Comparison of ENCODE assay signal across 24 mouse cellular contexts in the genomic region with DNA sequence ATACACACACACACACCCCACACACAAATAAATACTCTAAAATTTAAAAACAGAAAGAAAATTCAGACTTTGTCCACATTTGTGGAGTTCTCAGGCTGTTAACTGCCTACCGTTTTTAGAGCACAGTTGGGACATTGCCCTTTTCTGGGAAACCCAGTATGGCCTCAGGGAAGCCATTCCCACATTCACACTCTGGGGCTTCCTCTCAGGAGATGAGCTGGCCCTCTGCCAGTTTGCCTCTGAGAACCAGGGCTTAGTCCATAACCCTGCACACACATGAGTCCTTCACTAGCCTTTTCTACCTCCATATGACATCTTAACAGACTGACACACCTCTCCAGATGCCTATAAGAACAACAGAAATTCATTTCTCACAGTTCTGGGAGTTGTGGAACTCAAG. TPM values are rescaled to one million over a fixed set of nuclear protein-coding genes. Genes with fewer than 3 reads are reported as not detected.
DNase-seq lines count a peak whose midpoint lies in the region; ATAC-seq and TF ChIP-seq lines count a peak whose summit lies in the region.
"Had no signal": no experiment of that assay in that cellular context is flagged by ENCODE, and none has a peak within 500 bp of the region (broad histone marks: within the 10 kb centered on the region; RNA-seq: fewer than 3 reads in every experiment).

No protein-coding gene starts in this region.

- H3K9ac ChIP-seq in heart, adult 2 months (ENCODE audit: low read depth, low read length) = no peak overlapping the region
- no peak overlapping the region for H3K9ac ChIP-seq in liver, embryonic 16.5 days (ENCODE audit: low read depth, low read length)
- H3K9ac ChIP-seq: forebrain, embryonic 13.5 days; heart, embryonic 15.5 days; hindbrain, embryonic 14.5 days had no signal

- no peaks in the 10 kb centered on the region for H3K27me3 ChIP-seq in heart, adult 2 months (ENCODE audit: control insufficient read depth, insufficient read depth, low read length)
- H3K27me3 ChIP-seq in liver, embryonic 16.5 days (ENCODE audit: control insufficient read depth, insufficient read depth, low read depth, low read length) = no peaks in the 10 kb centered on the region
- H3K27me3 ChIP-seq: CH12.LX; forebrain, embryonic 13.5 days; heart, embryonic 15.5 days; Patski had no signal

- intact Hi-C loops in heart, adult 2 months (cut with DNase I) = loop anchor here (5.0 kb wide), 1 partner anchor 41 kb away; no protein-coding TSS in a partner anchor

- H3K36me3 ChIP-seq in heart, adult 2 months (ENCODE audit: control insufficient read depth, insufficient read depth, low read length) = no peaks in the 10 kb centered on the region
- H3K36me3 ChIP-seq in liver, embryonic 16.5 days (ENCODE audit: control insufficient read depth, insufficient read depth) = no peaks in the 10 kb centered on the region

- no peaks in the 10 kb centered on the region; the same call in none of the 2 replicates for H3K4me1 ChIP-seq in heart, adult 2 months (ENCODE audit: control insufficient read depth, insufficient read depth, low read length)
- H3K4me1 ChIP-seq in liver, embryonic 16.5 days (ENCODE audit: control insufficient read depth, low read depth, low read length) = peaks cover 22% of the 10 kb centered on the region

- 0 out of 2 replicates have a peak, but pooled peaks cover 2% of the 10 kb centered on the region for H3K9me3 ChIP-seq in liver, embryonic 16.5 days (replicated peaks; ENCODE audit: control insufficient read depth, low read length)
- H3K9me3 ChIP-seq: embryonic facial prominence, embryonic 10.5 days; heart, embryonic 15.5 days; hindbrain, embryonic 10.5 days had no signal

- H3K27ac ChIP-seq in heart, adult 2 months = no peak overlapping the region
- H3K27ac ChIP-seq in liver, embryonic 16.5 days (ENCODE audit: low read length) = peak overlapping the region; percentile 45
- H3K27ac ChIP-seq: embryonic facial prominence, embryonic 10.5 days; forebrain, embryonic 13.5 days; gastrocnemius, adult 2 months; heart, embryonic 15.5 days; hindbrain, embryonic 10.5 days; hindbrain, embryonic 14.5 days had no signal

- ATAC-seq in liver, embryonic 16.5 days (ENCODE audit: low read depth) = no peak
- ATAC-seq: activated CD4-positive, CD25-positive, alpha-beta regulatory T cell, adult 4 months; forebrain, embryonic 13.5 days; Patski had no signal

- H3K4me3 ChIP-seq in heart, adult 2 months = no peak overlapping the region
- H3K4me3 ChIP-seq in liver, embryonic 16.5 days (ENCODE audit: low read depth, low read length) = no peak overlapping the region
- H3K4me3 ChIP-seq: embryonic facial prominence, embryonic 10.5 days; forebrain, embryonic 13.5 days; gastrocnemius, adult 2 months; heart, embryonic 15.5 days; hindbrain, embryonic 10.5 days had no signal

- TF ChIP-seq EP300 in heart, adult 2 months (IDR thresholded peaks at IDR 0.05; ENCODE audit: insufficient read depth, low read depth, low read length) = no peak

- WGBS in heart, adult 2 months = 20% methylated on average over 1 of the region's 1 CpGs
- WGBS in liver, embryonic 16.5 days (ENCODE audit: insufficient replicate concordance) = 40% methylated on average over 1 of the region's 1 CpGs

- H3K79me2 ChIP-seq in heart, adult 2 months (replicated peaks; ENCODE audit: control insufficient read depth, insufficient read depth, low read length) = no peaks in the 10 kb centered on the region

- no peak for TF ChIP-seq POLR2A in heart, adult 2 months (IDR thresholded peaks at IDR 0.05; ENCODE audit: insufficient read depth, low read depth, low read length)

- H3K4me2 ChIP-seq in liver, embryonic 16.5 days (ENCODE audit: low read depth, low read length) = no peak overlapping the region
- H3K4me2 ChIP-seq: forebrain, embryonic 13.5 days; heart, embryonic 11.5 days; heart, embryonic 15.5 days; hindbrain, embryonic 14.5 days had no signal

- no peak for TF ChIP-seq CTCF in heart, adult 2 months (IDR thresholded peaks at IDR 0.05)

- peak; percentile 28 for DNase-seq in heart, postnatal 4 days
- no peak for DNase-seq in heart, adult 2 months
- DNase-seq in kidney, postnatal 4 days = peak; percentile 31 to 41
- no peak for DNase-seq in kidney, adult 9 months
- DNase-seq in right cerebral cortex, postnatal 14 days = peak; percentile 25
- DNase-seq in right cerebral cortex, postnatal 10 days (ENCODE audit: low spot score in 2 of 2) = no peak
- DNase-seq: adrenal gland, postnatal 14 days; cerebellum, adult 11-12 months; cerebellum, adult 9-10 months; gastrocnemius, adult 2 months; heart, adult 18-20 months; heart, postnatal 14 days had no signal

RNA-seq across cellular contexts. Expression of a gene that starts 2.5 kb away (rescaled TPM):
- total RNA-seq in heart, postnatal 4 days (2021) = 10 to 100 TPM; 46.9 to 49.4 TPM
- total RNA-seq in heart, adult 2 months (2021) = 10 to 100 TPM; 50.2 to 57.5 TPM
- 52.4 and 99.9 TPM in 2 replicates for polyA plus RNA-seq in heart, adult 2 months (2012; rRNA removed)
- polyA plus RNA-seq in liver, embryonic 16.5 days (2015; fragmentation: Nextera tagmentation; extraction: Ambion mirVana) = 10.1 and 11.4 TPM in 2 replicates

RNA-seq across cellular contexts. Expression of a gene that starts 9.6 kb away (rescaled TPM):
- total RNA-seq in heart, postnatal 4 days (2021) = not detected
- not detected for total RNA-seq in heart, adult 2 months (2021)
- polyA plus RNA-seq in heart, adult 2 months (2012; rRNA removed) = not detected in 2 replicates
- not detected in 2 replicates for polyA plus RNA-seq in liver, embryonic 16.5 days (2015; fragmentation: Nextera tagmentation; extraction: Ambion mirVana)
- total RNA-seq: adrenal gland, adult 18-20 months; adrenal gland, postnatal 14 days; gastrocnemius, adult 2 months; gastrocnemius, postnatal 4 days; heart, adult 18-20 months; heart, postnatal 14 days had no signal
- polyA plus RNA-seq: embryonic facial prominence, embryonic 10.5 days; forebrain, embryonic 13.5 days; heart, embryonic 15.5 days; hindbrain, embryonic 10.5 days; hindbrain, embryonic 14.5 days; Patski had no signal

RNA-seq across cellular contexts. Expression of a gene that starts 49.9 kb away (rescaled TPM):
- 1 to 10 TPM; 5.2 to 6.1 TPM for total RNA-seq in heart, postnatal 4 days (2021)
- total RNA-seq in heart, adult 2 months (2021) = 1 to 10 TPM; 1.2 to 1.3 TPM
- polyA plus RNA-seq in heart, adult 2 months (2012; rRNA removed) = 1.5 and 1.8 TPM in 2 replicates
- polyA plus RNA-seq in liver, embryonic 16.5 days (2015; fragmentation: Nextera tagmentation; extraction: Ambion mirVana) = 3.2 and 3.8 TPM in 2 replicates

RNA-seq across cellular contexts. Expression of a gene that starts 50.1 kb away (rescaled TPM):
- total RNA-seq in heart, postnatal 4 days (2021) = 10 to 100 TPM; 17.9 to 22.6 TPM
- total RNA-seq in heart, adult 2 months (2021) = 1 to 10 TPM; 4.9 to 8.2 TPM
- polyA plus RNA-seq in heart, adult 2 months (2012; rRNA removed) = 1.8 and 2.1 TPM in 2 replicates
- 32.0 and 33.4 TPM in 2 replicates for polyA plus RNA-seq in liver, embryonic 16.5 days (2015; fragmentation: Nextera tagmentation; extraction: Ambion mirVana)

Comparison
In these comparisons a context has a peak if more than half of its experiments do, and no peak if none do; other contexts are left out.
1. DNase-seq: peak in heart, postnatal 4 days (single experiment), kidney, postnatal 4 days (2 of 2) and right cerebral cortex, postnatal 14 days (single experiment); none in heart, adult 2 months (0 of 2), kidney, adult 9 months (single experiment) and right cerebral cortex, postnatal 10 days (0 of 2).